Mouse (Mus musculus): ENCODE data around the gene Adarb1.

Adarb1 gene

DNA sequence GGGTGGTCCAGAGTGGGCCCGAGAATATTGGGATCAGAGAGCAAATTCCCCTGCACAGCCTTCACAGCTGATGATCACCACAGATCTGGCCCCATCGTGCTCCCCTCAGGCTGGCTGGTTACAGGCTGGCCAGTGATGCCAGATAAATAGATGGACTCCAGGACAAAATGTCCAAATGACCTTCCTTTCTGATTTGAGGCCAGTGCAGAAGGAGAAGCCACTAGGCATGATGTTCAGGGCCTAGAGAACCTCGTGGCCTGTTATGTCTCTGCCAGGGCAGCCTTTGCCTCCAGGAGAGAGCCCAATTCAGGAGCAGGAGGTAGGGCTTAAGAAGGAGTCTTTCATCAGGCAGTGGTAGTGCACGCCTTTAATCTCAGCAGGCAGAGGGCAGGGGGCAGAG lies 17.3 kb upstream of the Adarb1 start:
- no peak for DNase-seq (ENCODE audit: low spot score)

GRCm38 (mm10) chr10:77434457-77435151 lies 16.5 kb upstream of the Adarb1 start:
- DNase-seq (ENCODE audit: low spot score): peak; percentile 80

DNA sequence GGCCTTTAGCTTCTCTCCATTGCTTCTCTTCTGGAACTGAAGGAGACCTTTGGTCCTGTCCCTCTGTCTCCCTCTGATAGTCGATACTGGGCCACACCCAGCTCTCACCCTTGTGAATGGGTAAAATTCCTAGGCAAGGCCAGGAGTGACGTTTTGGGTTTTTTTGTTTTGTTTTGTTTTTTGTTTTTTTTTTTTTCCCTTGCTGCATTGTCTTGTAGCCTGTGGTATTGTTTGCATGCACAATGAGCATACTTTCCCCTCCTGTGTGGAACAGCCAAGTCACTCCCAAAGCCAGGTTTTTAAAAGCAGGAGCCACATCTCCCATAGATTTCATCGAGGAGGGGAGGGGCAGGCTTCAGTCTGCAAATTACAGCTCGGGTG lies 16.0 kb upstream of the Adarb1 start:
- no peak for DNase-seq (ENCODE audit: low spot score)

DNA sequence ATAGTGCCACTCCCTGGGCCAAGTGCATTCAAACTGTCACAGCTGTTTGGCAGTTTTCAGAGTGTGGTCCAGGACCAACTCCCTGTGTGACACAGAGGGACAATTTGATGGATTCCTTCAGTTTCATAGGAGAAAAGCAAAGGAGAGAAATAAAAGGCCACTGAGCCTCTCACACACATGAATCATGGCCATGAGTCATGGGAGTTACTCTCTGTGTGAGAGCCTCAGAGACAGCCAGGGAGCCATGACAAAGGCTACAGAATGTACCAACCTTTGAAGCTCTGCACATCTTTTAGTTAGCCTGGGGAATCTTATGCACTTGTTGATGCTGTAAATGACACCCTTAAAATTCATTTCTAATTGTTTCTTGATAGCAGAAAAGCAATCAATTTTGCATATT lies 12.7 kb upstream of the Adarb1 start:
- no peak for DNase-seq (ENCODE audit: low spot score)

DNA sequence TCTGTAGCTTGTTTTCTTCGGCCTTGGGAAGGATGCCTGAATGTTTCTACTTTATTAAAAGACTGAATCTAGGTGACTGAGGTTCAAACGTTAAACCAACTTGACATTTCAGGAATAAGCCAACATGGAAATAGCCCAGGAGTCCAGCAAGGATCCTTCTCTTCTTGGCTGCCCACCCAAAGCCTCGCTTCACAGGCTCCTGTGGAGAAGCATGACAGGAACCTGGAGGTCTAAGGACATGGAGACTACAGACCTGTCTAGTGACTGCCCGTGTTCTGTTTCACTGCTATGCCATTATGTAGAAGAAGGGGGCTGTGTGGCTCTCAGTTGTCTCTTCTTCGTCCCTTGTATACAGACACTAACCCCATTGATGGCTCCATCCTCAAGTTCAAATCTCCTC lies 11.9 kb upstream of the Adarb1 start:
- no peak for DNase-seq (ENCODE audit: low spot score)

- DNase-seq (ENCODE audit: low spot score): no peak
These were observed 9.5 kb upstream of the Adarb1 start for GRCm38 (mm10) chr10:77427610-77428009.

DNA sequence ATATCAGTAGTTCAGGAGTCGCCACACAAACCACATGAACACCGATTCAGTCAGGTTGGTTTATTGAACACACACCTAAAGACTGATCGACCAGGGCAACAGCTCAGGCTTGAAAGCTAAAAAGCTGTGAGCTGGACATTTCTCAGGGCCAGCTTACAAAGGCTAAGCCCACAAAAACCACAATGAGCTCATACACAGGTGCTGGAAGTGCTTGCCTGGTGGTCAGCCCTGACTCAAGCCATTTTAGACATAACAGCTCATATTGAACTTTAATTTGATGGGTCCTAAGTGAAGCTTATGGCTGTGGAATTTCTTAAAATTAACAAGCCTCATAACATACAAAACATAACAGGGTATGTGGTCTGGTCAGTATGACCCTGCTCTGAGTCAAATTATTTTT lies 2.1 kb upstream of the Adarb1 start:
- DNase-seq (ENCODE audit: low spot score): no peak

- no peak for DNase-seq (ENCODE audit: low spot score)
These were observed 599 bp downstream of the Adarb1 start for GRCm38 (mm10) chr10:77417240-77418102.

GRCm38 (mm10) chr10:77416666-77417239 lies 1.3 kb downstream of the Adarb1 start:
- no peak for DNase-seq (ENCODE audit: low spot score)

DNA sequence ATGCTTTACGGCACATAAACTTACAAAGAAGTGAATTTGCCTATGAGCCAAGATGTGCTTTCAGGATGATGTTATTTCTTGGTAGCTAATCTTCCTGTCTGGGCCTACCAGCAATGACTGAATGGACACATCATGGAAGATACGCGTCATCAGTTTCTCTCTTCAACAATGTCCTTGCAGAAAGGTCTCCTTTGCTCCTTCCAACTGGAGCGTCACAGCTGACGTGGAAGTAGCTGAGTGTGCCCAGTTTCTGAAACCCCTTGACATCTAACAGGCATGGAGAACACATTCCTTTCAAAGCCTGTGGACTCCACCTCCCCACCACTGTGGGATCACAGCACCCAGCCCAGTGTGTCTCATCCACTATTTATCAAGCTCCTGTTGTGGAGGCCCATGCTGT lies 2.2 kb downstream of the Adarb1 start:
- DNase-seq (ENCODE audit: low spot score): no peak

GRCm38 (mm10) chr10:77413791-77414190 lies 4.3 kb downstream of the Adarb1 start:
- no peak for DNase-seq (ENCODE audit: low spot score)

DNA sequence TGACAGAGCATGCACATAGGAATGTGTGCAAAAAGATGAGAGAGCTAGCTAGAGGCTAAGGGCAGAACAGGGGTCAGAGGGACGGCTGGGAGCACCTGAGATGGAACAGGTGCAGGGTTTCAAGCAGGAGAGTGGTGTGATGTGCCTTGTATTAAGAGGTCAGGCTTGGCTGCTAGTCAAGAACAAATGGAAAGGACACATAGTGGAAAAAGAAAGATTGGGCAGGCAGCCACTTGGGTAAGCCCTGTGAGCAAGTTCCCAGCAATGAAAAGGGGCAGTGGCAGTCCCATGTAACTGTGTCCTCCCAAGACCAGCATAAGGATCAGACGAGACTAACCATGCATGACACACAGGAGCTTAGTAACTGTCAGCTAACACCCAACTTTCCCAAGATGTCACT lies 8.9 kb downstream of the Adarb1 start:
- DNase-seq (ENCODE audit: low spot score): no peak

DNA sequence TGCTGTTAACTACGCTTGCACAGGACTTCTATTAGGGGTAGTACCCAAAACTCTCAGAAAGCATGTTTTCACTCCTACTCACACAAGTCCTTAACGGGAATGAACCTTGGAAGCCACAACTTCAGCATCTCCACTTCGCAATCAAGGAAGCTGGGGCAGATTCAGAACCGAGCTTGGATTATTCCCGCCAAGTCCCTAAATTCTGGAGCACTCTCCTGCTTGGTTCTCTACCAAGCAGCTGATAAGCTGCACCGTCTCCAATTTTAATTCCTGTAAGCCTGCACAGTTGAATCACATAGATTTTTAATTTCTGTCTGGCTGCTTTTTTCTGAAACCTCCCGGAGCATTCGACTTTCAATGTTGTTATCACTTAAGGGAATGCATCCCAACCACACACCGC lies 9.8 kb downstream of the Adarb1 start:
- no peak for DNase-seq (ENCODE audit: low spot score)

DNA sequence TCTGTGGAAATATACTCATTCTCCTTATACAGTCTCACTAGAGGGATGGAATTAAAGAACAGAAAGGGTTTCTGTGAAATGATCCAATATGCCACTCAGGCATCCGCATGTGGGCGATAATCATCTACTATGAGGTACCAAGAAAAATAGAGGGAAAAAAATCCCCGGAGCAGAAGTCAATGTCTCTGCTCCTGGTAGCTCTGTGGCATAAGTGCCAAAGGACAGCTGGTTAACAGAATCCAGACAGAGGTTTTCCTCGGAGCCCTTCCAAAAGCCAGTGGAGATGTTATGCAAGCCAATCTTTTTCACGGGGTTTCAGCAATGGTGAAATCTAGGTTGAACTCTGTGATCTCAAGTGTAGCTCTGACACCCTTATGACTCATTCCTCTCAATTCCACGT lies 11.6 kb downstream of the Adarb1 start:
- DNase-seq (ENCODE audit: low spot score): peak; percentile 16

- DNase-seq (ENCODE audit: low spot score): no peak
These were observed 15.6 kb downstream of the Adarb1 start for GRCm38 (mm10) chr10:77402463-77402862.

GRCm38 (mm10) chr10:77401039-77401438 lies 17.0 kb downstream of the Adarb1 start:
- no peak for DNase-seq (ENCODE audit: low spot score)

DNA sequence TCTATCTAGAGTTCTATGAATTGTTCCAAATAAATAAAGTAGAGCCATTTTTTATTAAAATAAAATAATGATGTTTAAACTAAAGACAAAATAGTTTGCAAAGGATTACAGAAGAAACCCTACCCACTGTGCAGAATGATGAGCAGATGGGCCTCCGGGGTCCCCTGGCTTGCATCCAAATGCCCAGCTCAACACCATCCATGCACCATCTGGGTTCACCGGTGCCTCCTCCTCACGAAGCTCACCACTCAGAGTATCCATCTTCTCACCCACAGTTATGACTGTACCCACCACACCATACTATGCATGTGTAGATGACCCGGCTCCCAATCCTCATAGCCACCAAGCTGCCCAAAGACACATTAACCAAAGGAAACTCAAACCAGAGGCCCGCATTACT lies 18.1 kb downstream of the Adarb1 start:
- DNase-seq (ENCODE audit: low spot score): no peak

DNA sequence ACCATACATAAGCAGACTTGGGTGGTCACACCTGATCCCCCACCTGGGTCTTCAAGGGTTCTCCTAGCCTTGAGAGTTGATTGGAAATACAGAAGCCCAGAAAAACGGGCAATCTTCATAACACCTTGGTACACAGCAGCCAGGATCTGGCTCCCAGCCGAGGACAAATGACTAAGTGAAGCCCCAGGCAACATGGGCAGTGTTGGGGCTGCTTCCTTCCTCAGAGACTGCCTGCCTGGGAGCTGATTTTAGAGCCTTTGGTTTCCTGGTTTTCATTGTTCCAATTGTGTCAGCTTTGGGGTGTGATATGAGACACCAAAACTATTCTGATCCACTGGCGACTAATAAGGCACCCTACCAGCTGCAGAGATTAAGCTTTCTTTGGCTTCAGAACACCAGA lies 20.0 kb downstream of the Adarb1 start:
- DNase-seq (ENCODE audit: low spot score): no peak

- no peak for DNase-seq (ENCODE audit: low spot score)
These were observed 20.9 kb downstream of the Adarb1 start for GRCm38 (mm10) chr10:77397056-77397642.

DNA sequence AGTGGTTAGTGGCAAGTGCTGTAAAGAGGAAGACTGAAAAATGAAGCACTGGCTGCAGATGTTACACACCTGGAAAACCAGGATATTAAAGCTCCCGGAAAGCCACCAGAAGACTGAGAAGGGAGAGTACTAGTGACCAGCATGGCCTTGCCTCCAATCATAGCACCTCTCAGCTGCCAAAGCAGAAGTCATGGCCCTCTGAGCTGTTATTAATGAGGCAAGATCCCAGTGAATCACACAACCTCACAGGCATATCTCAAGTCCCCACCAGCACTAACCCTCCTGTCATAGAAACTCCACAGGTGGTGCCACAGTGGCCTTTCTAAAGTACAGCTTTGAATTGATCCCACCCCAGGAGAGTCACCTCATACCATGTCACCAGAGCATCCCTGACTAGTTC lies 22.1 kb downstream of the Adarb1 start:
- no peak for DNase-seq (ENCODE audit: low spot score)

DNA sequence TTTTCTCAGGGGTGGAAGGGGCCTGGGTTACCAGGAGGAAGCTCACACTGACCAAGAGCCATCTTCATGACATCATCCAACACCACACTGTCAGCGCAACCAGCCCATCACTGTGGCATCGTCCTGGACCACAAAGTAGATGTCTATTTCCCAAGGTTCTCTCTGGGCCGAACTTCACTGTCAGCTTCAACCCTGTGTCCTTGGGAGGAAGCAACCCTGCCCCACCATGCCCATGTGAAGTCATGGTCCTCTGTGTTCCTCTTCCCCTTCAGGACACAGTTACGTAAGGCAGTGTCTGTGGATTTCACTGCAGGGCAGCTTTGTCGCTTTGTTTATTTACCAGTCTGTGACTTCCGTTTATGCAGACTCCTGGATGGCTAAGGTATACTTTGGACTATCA lies 27.0 kb downstream of the Adarb1 start:
- DNase-seq (ENCODE audit: low spot score): no peak

- DNase-seq (ENCODE audit: low spot score): no peak
These were observed 30.5 kb downstream of the Adarb1 start for GRCm38 (mm10) chr10:77387558-77387957.

DNA sequence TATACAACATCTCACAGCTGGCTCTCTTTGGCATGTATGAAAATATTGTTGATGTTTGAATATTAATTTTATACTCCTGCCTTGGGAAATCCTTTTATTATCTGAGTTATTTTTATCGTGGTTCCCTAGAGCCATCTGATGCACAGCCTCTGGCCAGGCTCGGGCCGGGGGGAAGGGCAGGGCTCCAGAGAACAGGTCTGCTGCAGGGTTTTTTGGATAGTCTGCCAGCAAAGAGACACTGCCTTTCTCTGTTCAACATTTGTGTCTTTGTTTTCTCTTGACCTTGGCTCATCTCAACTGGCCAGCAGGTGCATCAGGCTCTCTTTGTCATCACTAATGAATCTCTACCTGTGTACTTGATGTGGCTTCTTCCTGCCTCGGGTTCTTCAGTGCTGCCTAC lies 32.3 kb downstream of the Adarb1 start:
- DNase-seq (ENCODE audit: low spot score): no peak

Data from left cerebral cortex, adult 11 months (tissue).